Mouse (Mus musculus) hindbrain, embryonic 12.5 days (tissue): ENCODE results near the gene Ghr. TPM values are rescaled to one million over a fixed set of nuclear protein-coding genes. Genes with fewer than 3 reads are reported as not detected.

ENCODE experiments used
- ATAC-seq: fragments of 200-750 bp; cut with Nextera tagmentation; 2 replicates; pipeline ENCODE4 v1.8.0; 2017; ENCODE audit warnings: moderate TSS enrichment; ENCODE audit not compliant: low FRiP score
- H3K27ac ChIP-seq: fragments of 300-500 bp; sonication (generic); 2 replicates; pipeline ENCODE4 v1.5.1; 2016; ENCODE audit warnings: mild to moderate bottlenecking
- H3K27me3 ChIP-seq: fragments of 300-500 bp; sonication (generic); 2 replicates; pipeline ENCODE4 v1.6.1; 2016; ENCODE audit warnings: mild to moderate bottlenecking
- H3K36me3 ChIP-seq: fragments of 300-500 bp; sonication (generic); 2 replicates; pipeline ENCODE4 v1.6.1; 2016; ENCODE audit warnings: mild to moderate bottlenecking
- H3K4me1 ChIP-seq: fragments of 300-500 bp; sonication (generic); 2 replicates; pipeline ENCODE4 v1.6.1; 2016
- H3K4me2 ChIP-seq: fragments of 300-500 bp; sonication (generic); replicated peaks from 2 replicates; pipeline ENCODE4 v1.6.1; 2016; ENCODE audit warnings: mild to moderate bottlenecking
- H3K4me3 ChIP-seq: fragments of 300-500 bp; sonication (generic); 2 replicates; pipeline ENCODE4 v1.5.1; 2016; ENCODE audit warnings: mild to moderate bottlenecking
- H3K9ac ChIP-seq: fragments of 300-500 bp; sonication (generic); 2 replicates; pipeline ENCODE4 v1.6.1; 2016; ENCODE audit warnings: mild to moderate bottlenecking, moderate library complexity
- H3K9me3 ChIP-seq: fragments of 300-500 bp; sonication (generic); replicated peaks from 2 replicates; pipeline ENCODE4 v1.6.1; 2016; ENCODE audit warnings: mild to moderate bottlenecking
- WGBS: fragments of 180-500 bp; shearing (Covaris S2); methylation state at CpG from one replicate; pipeline ENCODE4 v1.1.7; 2016; 5-methylcytosine and 5-hydroxymethylcytosine counted together
- polyA plus RNA-seq: library from polyadenylated mRNA; unstranded; fragments of >200 nt; fragmentation: Nextera tagmentation; extraction: Ambion mirVana; gene quantifications from 2 replicates; pipeline ENCODE4 v1.2.1, GENCODE M21; 2016

The Ghr gene
- polyA plus RNA-seq, 1 experiment from 2014 or later = 25.3 TPM

DNA sequence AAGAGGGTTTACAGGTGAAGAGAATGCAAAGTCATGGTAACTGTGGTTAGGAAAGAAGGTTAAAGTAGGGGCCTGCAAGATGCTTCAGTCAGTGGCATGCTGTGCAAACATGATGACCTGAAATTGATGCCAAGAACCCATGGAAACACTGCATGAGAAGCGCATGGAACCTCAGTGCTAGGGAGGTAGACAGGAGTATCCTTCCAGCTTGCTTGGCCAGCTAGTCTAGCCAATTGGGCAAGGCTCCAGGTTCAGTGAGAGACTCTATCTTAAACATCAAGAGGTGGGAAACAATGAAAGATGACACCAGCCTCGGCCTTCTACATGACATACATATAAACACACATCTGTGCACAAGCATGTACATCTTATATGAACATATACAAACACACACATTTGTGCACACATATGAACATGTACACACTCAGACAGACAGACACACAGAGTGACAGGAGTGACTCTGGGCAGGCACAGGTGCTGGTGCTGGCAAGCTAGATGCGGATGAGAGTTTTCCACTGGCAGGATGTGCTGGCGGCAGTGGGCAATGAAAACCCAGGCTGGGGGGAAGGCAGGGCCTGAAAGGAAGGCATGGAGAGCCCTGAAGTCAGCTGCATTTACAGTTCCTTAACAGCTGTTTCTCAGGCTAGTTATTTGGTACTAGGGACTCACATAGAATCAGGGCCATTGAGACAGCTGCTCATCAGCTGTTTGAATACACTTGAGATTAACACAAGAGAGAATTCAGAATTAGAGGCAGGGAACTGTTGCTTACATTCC is 241.3 kb downstream of the Ghr start:
- H3K4me1 ChIP-seq = no peaks in the 10 kb centered on the region
- no peaks in the 10 kb centered on the region for H3K36me3 ChIP-seq
- no peaks in the 10 kb centered on the region for H3K9me3 ChIP-seq
- H3K27ac ChIP-seq = no peak overlapping the region
- H3K27me3 ChIP-seq = no peaks in the 10 kb centered on the region
- no peak overlapping the region for H3K4me3 ChIP-seq
- H3K9ac ChIP-seq = no peak overlapping the region
- no peak for ATAC-seq
- no peak overlapping the region for H3K4me2 ChIP-seq
- WGBS = 90% methylated on average over 4 of the region's 4 CpGs

GRCm38 (mm10) chr15:3339847-3340246 is 243.4 kb downstream of the Ghr start:
- WGBS = 82% methylated on average over 3 of the region's 3 CpGs
- Histone ChIP-seq H3K4me1 (no peaks in the 10 kb centered on the region), H3K27ac (no peak overlapping the region), H3K36me3 (no peaks in the 10 kb centered on the region), H3K4me3 (no peak overlapping the region), H3K4me2 (no peak overlapping the region), H3K9me3 (no peaks in the 10 kb centered on the region), H3K9ac (no peak overlapping the region), H3K27me3 (no peaks in the 10 kb centered on the region)
- ATAC-seq = no peak

- Histone ChIP-seq H3K4me3 (no peak overlapping the region), H3K27ac (no peak overlapping the region), H3K4me1 (no peaks in the 10 kb centered on the region), H3K27me3 (no peaks in the 10 kb centered on the region), H3K9ac (no peak overlapping the region), H3K9me3 (no peaks in the 10 kb centered on the region), H3K4me2 (no peak overlapping the region), H3K36me3 (no peaks in the 10 kb centered on the region)
- 92% methylated on average over 4 of the region's 4 CpGs for WGBS
- no peak for ATAC-seq
Observed at GRCm38 (mm10) chr15:3332517-3332916, 250.8 kb downstream of the Ghr start.

- ATAC-seq = no peak
- no peak overlapping the region for H3K4me3 ChIP-seq
- H3K27me3 ChIP-seq = no peaks in the 10 kb centered on the region
- H3K4me1 ChIP-seq = no peaks in the 10 kb centered on the region
- whole genome bisulfite sequencing = 78% methylated on average over 2 of the region's 2 CpGs
- H3K4me2 ChIP-seq = no peak overlapping the region
- H3K36me3 ChIP-seq = no peaks in the 10 kb centered on the region
- H3K27ac ChIP-seq = no peak overlapping the region
- no peaks in the 10 kb centered on the region for H3K9me3 ChIP-seq
- no peak overlapping the region for H3K9ac ChIP-seq
Observed at GRCm38 (mm10) chr15:3331813-3332212, 251.5 kb downstream of the Ghr start.

DNA sequence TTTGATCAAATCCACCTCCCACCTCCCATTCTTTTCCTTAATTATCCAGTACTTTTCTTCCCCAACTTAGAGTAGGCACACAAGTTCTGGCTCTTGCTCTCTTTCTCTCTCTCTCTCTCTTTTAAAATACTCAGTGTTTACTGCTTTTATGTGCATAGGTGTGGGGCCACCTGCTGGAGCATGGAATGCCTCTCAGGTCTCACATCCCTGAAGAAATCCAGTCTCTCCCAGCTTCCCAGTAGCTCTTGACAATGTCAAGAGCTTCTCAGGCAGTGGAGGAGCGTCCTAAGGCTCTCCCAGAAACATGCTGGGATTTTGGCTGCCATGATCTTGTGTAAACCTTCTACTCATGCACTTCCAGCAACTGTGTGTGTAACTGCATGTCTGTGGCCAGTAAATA is 253.0 kb downstream of the Ghr start:
- Histone ChIP-seq H3K4me2 (no peak overlapping the region), H3K4me3 (no peak overlapping the region), H3K9ac (no peak overlapping the region), H3K27me3 (no peaks in the 10 kb centered on the region), H3K27ac (no peak overlapping the region), H3K9me3 (no peaks in the 10 kb centered on the region), H3K4me1 (no peaks in the 10 kb centered on the region), H3K36me3 (no peaks in the 10 kb centered on the region)
- ATAC-seq = no peak
- 67% methylated on average over 1 of the region's 1 CpGs for WGBS

DNA sequence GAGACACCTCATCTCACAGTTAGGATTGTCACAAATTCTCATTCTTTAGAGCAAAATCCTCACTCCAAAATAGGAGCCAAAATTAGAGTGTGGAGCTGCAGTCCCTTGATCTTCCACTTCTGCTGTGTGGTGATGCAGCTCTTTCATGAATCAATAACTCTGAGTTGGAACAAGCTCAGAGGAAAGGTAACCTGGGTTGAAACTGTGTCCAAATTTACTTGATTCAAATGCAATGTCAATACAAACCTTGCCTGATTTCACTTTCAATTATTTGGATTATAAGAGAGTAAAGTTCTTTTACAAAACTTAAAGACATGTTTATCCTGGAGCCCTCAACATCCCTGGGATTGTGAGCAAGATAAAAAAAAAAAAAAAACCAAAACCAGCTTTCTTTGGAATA is 260.3 kb downstream of the Ghr start:
- Histone ChIP-seq H3K27me3 (no peaks in the 10 kb centered on the region), H3K4me3 (no peak overlapping the region), H3K4me1 (no peaks in the 10 kb centered on the region), H3K36me3 (no peaks in the 10 kb centered on the region), H3K27ac (no peak overlapping the region), H3K9ac (no peak overlapping the region), H3K4me2 (no peak overlapping the region), H3K9me3 (no peaks in the 10 kb centered on the region)
- no peak for ATAC-seq

- Histone ChIP-seq H3K4me2 (no peak overlapping the region), H3K9me3 (no peaks in the 10 kb centered on the region), H3K9ac (no peak overlapping the region), H3K36me3 (no peaks in the 10 kb centered on the region), H3K27me3 (no peaks in the 10 kb centered on the region), H3K4me1 (no peaks in the 10 kb centered on the region), H3K27ac (no peak overlapping the region), H3K4me3 (no peak overlapping the region)
- ATAC-seq = no peak
- WGBS = 85% methylated on average over 9 of the region's 9 CpGs
Observed at GRCm38 (mm10) chr15:3319929-3320328, 263.4 kb downstream of the Ghr start.

GRCm38 (mm10) chr15:3316617-3317016 is 266.7 kb downstream of the Ghr start:
- ATAC-seq = no peak
- Histone ChIP-seq H3K9ac (no peak overlapping the region), H3K27ac (no peak overlapping the region), H3K4me1 (no peaks in the 10 kb centered on the region), H3K4me2 (no peak overlapping the region), H3K27me3 (no peaks in the 10 kb centered on the region), H3K36me3 (no peaks in the 10 kb centered on the region), H3K4me3 (no peak overlapping the region), H3K9me3 (no peaks in the 10 kb centered on the region)
- 79% methylated on average over 2 of the region's 2 CpGs for WGBS

- Histone ChIP-seq H3K27me3 (no peaks in the 10 kb centered on the region), H3K9ac (no peak overlapping the region), H3K9me3 (no peaks in the 10 kb centered on the region), H3K27ac (no peak overlapping the region), H3K36me3 (no peaks in the 10 kb centered on the region), H3K4me3 (no peak overlapping the region), H3K4me1 (no peaks in the 10 kb centered on the region), H3K4me2 (no peak overlapping the region)
- no peak for ATAC-seq
Observed at GRCm38 (mm10) chr15:3312937-3313336, 270.4 kb downstream of the Ghr start.

- Histone ChIP-seq H3K4me1 (no peaks in the 10 kb centered on the region), H3K9me3 (no peaks in the 10 kb centered on the region), H3K9ac (no peak overlapping the region), H3K27ac (no peak overlapping the region), H3K36me3 (no peaks in the 10 kb centered on the region), H3K4me3 (no peak overlapping the region), H3K27me3 (no peaks in the 10 kb centered on the region), H3K4me2 (no peak overlapping the region)
- no peak for ATAC-seq
- WGBS = 92% methylated on average over 3 of the region's 3 CpGs
Observed at GRCm38 (mm10) chr15:3309856-3310255, 273.4 kb downstream of the Ghr start.

- no peaks in the 10 kb centered on the region for H3K36me3 ChIP-seq
- no peak for ATAC-seq
- H3K27me3 ChIP-seq = no peaks in the 10 kb centered on the region
- H3K9ac ChIP-seq = no peak within 1 kb of the TSS
- 92% methylated on average over 12 of the region's 12 CpGs for WGBS
- no peak within 1 kb of the TSS for H3K4me2 ChIP-seq
- H3K27ac ChIP-seq = no peak within 1 kb of the TSS
- no peaks in the 10 kb centered on the region for H3K9me3 ChIP-seq
- no peak within 1 kb of the TSS for H3K4me3 ChIP-seq
- H3K4me1 ChIP-seq = no peaks in the 10 kb centered on the region
Observed at GRCm38 (mm10) chr15:3303426-3303825, 279.9 kb downstream of the Ghr start, which contains the start of gene Ccdc152. Gene Ccdc152, minus strand, starts transcription at chr15:3303526.

DNA sequence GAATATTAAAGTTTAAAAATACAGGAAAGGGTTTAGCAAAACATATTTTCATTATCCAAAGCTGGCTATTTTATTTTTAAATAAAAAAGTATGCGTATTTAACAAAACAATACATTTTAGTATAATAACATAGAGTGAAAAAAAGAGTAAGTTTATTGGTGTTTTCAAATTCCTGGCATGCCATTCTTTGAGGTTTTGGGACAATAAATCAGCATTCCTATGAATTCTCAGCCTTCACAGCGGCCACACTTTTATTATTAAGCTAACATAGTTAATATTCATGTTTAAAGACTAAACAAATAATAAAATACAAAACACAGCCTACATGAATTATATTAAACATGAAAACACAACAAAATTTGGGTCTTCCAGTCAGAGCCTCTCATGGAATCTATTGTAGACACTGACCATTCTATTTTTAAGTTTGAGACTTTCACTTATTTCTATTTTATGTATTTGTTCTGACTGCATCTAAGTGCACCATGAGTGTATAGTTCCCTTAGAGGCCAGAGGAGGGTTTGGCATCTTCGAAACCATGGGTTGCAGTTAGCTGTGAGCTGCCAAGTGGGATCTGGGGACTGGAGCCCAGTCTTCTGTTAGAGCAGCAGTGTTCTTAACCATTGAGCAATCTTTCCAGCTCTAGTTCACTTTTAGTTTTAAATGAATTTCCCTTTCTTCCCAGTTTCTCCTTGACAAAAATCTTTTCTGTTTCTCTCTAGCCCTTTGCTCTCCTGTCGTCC is 282.8 kb downstream of the Ghr start:
- no peaks in the 10 kb centered on the region for H3K27me3 ChIP-seq
- no peaks in the 10 kb centered on the region for H3K36me3 ChIP-seq
- no peak overlapping the region for H3K4me3 ChIP-seq
- H3K9me3 ChIP-seq = no peaks in the 10 kb centered on the region
- no peak overlapping the region for H3K27ac ChIP-seq
- 85% methylated on average over 4 of the region's 4 CpGs for WGBS
- no peaks in the 10 kb centered on the region for H3K4me1 ChIP-seq
- no peak overlapping the region for H3K9ac ChIP-seq
- ATAC-seq = no peak
- no peak overlapping the region for H3K4me2 ChIP-seq

DNA sequence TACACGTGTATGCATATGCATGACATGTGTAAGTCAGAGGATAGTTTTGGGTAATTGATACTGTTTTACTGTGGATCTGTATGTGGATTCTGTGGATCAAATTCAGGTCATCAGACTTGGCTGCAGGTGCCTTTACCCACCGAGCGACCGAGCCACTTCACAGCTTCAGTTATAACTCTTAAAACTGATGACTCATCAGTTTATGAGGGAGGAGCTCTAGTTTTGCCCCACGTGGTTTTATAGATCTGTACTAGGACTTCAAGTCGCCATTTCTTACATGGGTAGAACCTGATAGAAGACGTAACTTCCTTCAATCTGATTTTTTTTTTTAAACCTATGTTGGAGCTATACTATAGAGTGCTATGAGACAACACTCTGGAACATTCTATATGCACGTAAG is 285.7 kb downstream of the Ghr start:
- Histone ChIP-seq H3K4me2 (no peak overlapping the region), H3K9me3 (no peaks in the 10 kb centered on the region), H3K4me1 (no peaks in the 10 kb centered on the region), H3K27me3 (no peaks in the 10 kb centered on the region), H3K27ac (no peak overlapping the region), H3K4me3 (no peak overlapping the region), H3K36me3 (no peaks in the 10 kb centered on the region), H3K9ac (no peak overlapping the region)
- ATAC-seq = no peak
- WGBS = 86% methylated on average over 8 of the region's 8 CpGs
